Mouse (Mus musculus) liver, embryonic 14.5 days (tissue): ENCODE data around the gene Galnt17. TPM values are rescaled to one million over a fixed set of nuclear protein-coding genes. Genes with fewer than 3 reads are reported as not detected.

Source experiments
- ATAC-seq: fragments of 200-750 bp; cut with Nextera tagmentation; 2 replicates; pipeline ENCODE4 v1.8.0; 2017; ENCODE audit warnings: moderate number of reproducible peaks, mild to moderate bottlenecking, moderate library complexity; ENCODE audit not compliant: insufficient read depth
- DNase-seq, 3 experiments: peaks; one replicate each; pipeline ENCODE4 v3.0.0-alpha.2; 2012 to 2013; ENCODE audit warnings: low read depth in 3 of 3, low spot score in 3 of 3
- H3K27ac ChIP-seq: fragments of 300-500 bp; sonication (generic); 2 replicates; pipeline ENCODE4 v1.5.1; 2014; ENCODE audit warnings: moderate library complexity, mild to moderate bottlenecking, control low read depth, inconsistent platforms
- H3K27me3 ChIP-seq: fragments of 300-500 bp; sonication (generic); 2 replicates; pipeline ENCODE4 v1.6.1; 2014; ENCODE audit warnings: mild to moderate bottlenecking, low read length, moderate library complexity; ENCODE audit not compliant: control insufficient read depth, insufficient read depth
- H3K36me3 ChIP-seq: fragments of 300-500 bp; sonication (generic); replicated peaks from 2 replicates; pipeline ENCODE4 v1.6.1; 2014; ENCODE audit warnings: low read depth; ENCODE audit not compliant: control insufficient read depth, insufficient read depth
- H3K4me1 ChIP-seq, 2 experiments: fragments of 200-500 bp in 1 of 2; fragments of 300-500 bp in 1 of 2; sonication (generic) in 1 of 2; replicated peaks; 2 replicates each; pipeline ENCODE4 v1.6.1; 2012 to 2014; ENCODE audit warnings: antibody characterized with exemption in 1 of 2, inconsistent platforms in 1 of 2, low read length in 1 of 2; ENCODE audit not compliant: control insufficient read depth in 2 of 2, insufficient read depth in 2 of 2
- H3K4me2 ChIP-seq: fragments of 300-500 bp; sonication (generic); 2 replicates; pipeline ENCODE4 v1.6.1; 2014; ENCODE audit warnings: low read depth, mild to moderate bottlenecking, control low read depth, moderate library complexity
- H3K4me3 ChIP-seq, 2 experiments: fragments of 200-500 bp in 1 of 2; fragments of 300-500 bp in 1 of 2; sonication (generic) in 1 of 2; 2 replicates each; pipeline ENCODE4 v1.5.1; 2012 to 2014; ENCODE audit warnings: low read depth in 2 of 2, low read length in 2 of 2, mild to moderate bottlenecking in 2 of 2, control low read depth in 1 of 2, inconsistent platforms in 1 of 2, moderate library complexity in 1 of 2; ENCODE audit not compliant: insufficient read depth in 1 of 2
- H3K9ac ChIP-seq: fragments of 300-500 bp; sonication (generic); replicated peaks from 2 replicates; pipeline ENCODE4 v1.6.1; 2014; ENCODE audit warnings: mild to moderate bottlenecking, control low read depth, moderate library complexity
- H3K9me3 ChIP-seq: fragments of 300-500 bp; sonication (generic); 2 replicates; pipeline ENCODE4 v1.6.1; 2016; ENCODE audit warnings: low read length, mixed read lengths; ENCODE audit not compliant: control insufficient read depth
- CTCF ChIP-seq: IDR thresholded peaks from 2 replicates; pipeline ENCODE4 v1.5.1; 2016; ENCODE audit warnings: antibody characterized with exemption, low read depth, control low read depth
- EP300 ChIP-seq: IDR thresholded peaks from 2 replicates; pipeline ENCODE4 v1.6.1; 2016; ENCODE audit warnings: antibody characterized with exemption, low read depth
- WGBS: fragments of 180-500 bp; shearing (Covaris S2); extraction: QIAGEN DNeasy Blood & Tissue Kit; methylation state at CpG from one replicate; pipeline ENCODE4 v1.1.7; 2014; ENCODE audit not compliant: insufficient replicate concordance; 5-methylcytosine and 5-hydroxymethylcytosine counted together
- polyA plus RNA-seq, 2 experiments: library from polyadenylated mRNA; depleted of rRNA in 1 of 2; stranded (reverse) in 1 of 2; unstranded in 1 of 2; fragments of >200 nt; fragmentation: Nextera tagmentation in 1 of 2; extraction: Ambion mirVana in 1 of 2; gene quantifications; 2 replicates each; pipeline versions ENCODE4 v1.2.1 to v1.2.3; 2012 to 2014

The Galnt17 gene
- polyA plus RNA-seq, 2 experiments, result 0.02 TPM; not detected in 1

- 42% methylated on average over 2 of the region's 2 CpGs for WGBS
- no peak overlapping the region for H3K27ac ChIP-seq
- DNase-seq (no peak), ATAC-seq (no peak)
- H3K4me3 ChIP-seq, result no peak overlapping the region
- no peak for TF ChIP-seq CTCF
- no peak for TF ChIP-seq EP300
- H3K27me3 ChIP-seq, result no peaks in the 10 kb centered on the region
- H3K36me3 ChIP-seq, result no peaks in the 10 kb centered on the region
- H3K4me2 ChIP-seq, result no peak overlapping the region
- H3K4me1 ChIP-seq, result no peaks in the 10 kb centered on the region
- no peaks in the 10 kb centered on the region; the same call in 1 of the 2 replicates for H3K9me3 ChIP-seq
- no peak overlapping the region for H3K9ac ChIP-seq
Measured at GRCm38 (mm10) chr5:130978871-130979270, 329.4 kb downstream of the Galnt17 start.

- 55% methylated on average over 3 of the region's 3 CpGs for WGBS
- no peak overlapping the region for H3K9ac ChIP-seq
- TF ChIP-seq EP300 (no peak), CTCF (peak; percentile 10; the same call in 1 of the 2 replicates)
- H3K4me2 ChIP-seq, result no peak overlapping the region
- ATAC-seq (no peak), DNase-seq (no peak)
- no peaks in the 10 kb centered on the region; the same call in 1 of the 2 replicates for H3K9me3 ChIP-seq
- no peak overlapping the region for H3K27ac ChIP-seq
- H3K4me1 ChIP-seq, result no peaks in the 10 kb centered on the region
- H3K36me3 ChIP-seq, result no peaks in the 10 kb centered on the region
- no peak overlapping the region for H3K4me3 ChIP-seq
- no peaks in the 10 kb centered on the region for H3K27me3 ChIP-seq
Measured at GRCm38 (mm10) chr5:130977999-130978398, 330.3 kb downstream of the Galnt17 start.

- Histone ChIP-seq H3K27me3 (no peaks in the 10 kb centered on the region), H3K27ac (no peak overlapping the region), H3K36me3 (no peaks in the 10 kb centered on the region), H3K4me1 (no peaks in the 10 kb centered on the region), H3K9me3 (no peaks in the 10 kb centered on the region), H3K4me2 (no peak overlapping the region), H3K4me3 (no peak overlapping the region), H3K9ac (no peak overlapping the region)
- ATAC-seq, result no peak
- TF ChIP-seq CTCF (no peak), EP300 (no peak)
- 67% methylated on average over 7 of the region's 7 CpGs for WGBS
- DNase-seq, result no peak
Measured at GRCm38 (mm10) chr5:130952361-130952760, 355.9 kb downstream of the Galnt17 start.

- DNase-seq, result no peak
- Histone ChIP-seq H3K36me3 (no peaks in the 10 kb centered on the region), H3K27me3 (no peaks in the 10 kb centered on the region), H3K27ac (no peak overlapping the region), H3K4me2 (no peak overlapping the region), H3K9ac (no peak overlapping the region), H3K9me3 (no peaks in the 10 kb centered on the region), H3K4me1 (no peaks in the 10 kb centered on the region), H3K4me3 (no peak overlapping the region)
- TF ChIP-seq CTCF (peak; percentile 56), EP300 (no peak)
- 26% methylated on average over 6 of the region's 6 CpGs for WGBS
- ATAC-seq, result no peak
Measured at GRCm38 (mm10) chr5:130950894-130951400, 357.4 kb downstream of the Galnt17 start.

GRCm38 (mm10) chr5:130950421-130950820 lies 357.9 kb downstream of the Galnt17 start:
- ATAC-seq (no peak), DNase-seq (no peak)
- H3K27ac ChIP-seq, result no peak overlapping the region
- no peaks in the 10 kb centered on the region for H3K4me1 ChIP-seq
- no peaks in the 10 kb centered on the region for H3K36me3 ChIP-seq
- TF ChIP-seq CTCF (no peak), EP300 (no peak)
- no peaks in the 10 kb centered on the region for H3K27me3 ChIP-seq
- 43% methylated on average over 4 of the region's 4 CpGs for WGBS
- H3K9ac ChIP-seq, result no peak overlapping the region
- H3K9me3 ChIP-seq, result no peaks in the 10 kb centered on the region
- H3K4me3 ChIP-seq, result no peak overlapping the region
- H3K4me2 ChIP-seq, result no peak overlapping the region

- Histone ChIP-seq H3K4me1 (no peaks in the 10 kb centered on the region), H3K4me2 (no peak overlapping the region), H3K27me3 (no peaks in the 10 kb centered on the region), H3K27ac (no peak overlapping the region), H3K36me3 (no peaks in the 10 kb centered on the region), H3K9me3 (no peaks in the 10 kb centered on the region), H3K4me3 (no peak overlapping the region), H3K9ac (no peak overlapping the region)
- TF ChIP-seq CTCF (no peak), EP300 (no peak)
- ATAC-seq (no peak), DNase-seq (no peak)
- 43% methylated on average over 1 of the region's 1 CpGs for WGBS
Measured at GRCm38 (mm10) chr5:130949710-130950109, 358.6 kb downstream of the Galnt17 start.
